Mouse (Mus musculus): ENCODE measurements at regions not wholly inside any gene's neighbourhood (a gene's known extent, or its start where the extent isn't known, plus 50 kb on each side); places are given as distances from the start of the nearest gene placed in this dataset.
"Not testable (repeated sequence)": the region's sequence is repeated elsewhere in the genome, so short reads cannot be mapped to it uniquely, and the experiment has no call there.

- Histone ChIP-seq H3K27me3 (ENCODE audit: control insufficient read depth, insufficient read depth, low read length) (no peaks in the 10 kb centered on the region), H3K4me3 (replicated peaks; ENCODE audit: low read length) (no peak overlapping the region), H3K36me3 (ENCODE audit: control insufficient read depth, insufficient read depth, low read length) (no peaks in the 10 kb centered on the region), H3K4me2 (replicated peaks; ENCODE audit: low read depth, low read length, severe bottlenecking) (no peak overlapping the region), H3K4me1 (ENCODE audit: control insufficient read depth, insufficient read depth, low read length) (no peaks in the 10 kb centered on the region), H3K9me3 (ENCODE audit: control insufficient read depth, low read length) (no peaks in the 10 kb centered on the region), H3K9ac (ENCODE audit: low read depth, low read length, severe bottlenecking) (no peak overlapping the region), H3K27ac (replicated peaks; ENCODE audit: low read depth, low read length) (no peak overlapping the region)
- DNase-seq (ENCODE audit: low spot score) (no peak), ATAC-seq (ENCODE audit: low FRiP score, low read depth) (no peak)
- 18% methylated on average over 7 of the region's 7 CpGs for WGBS
- no peak for TF ChIP-seq POLR2A (IDR thresholded peaks at IDR 0.05; ENCODE audit: borderline replicate concordance, extremely low read depth, insufficient read depth, insufficient read length)
These were observed 59.1 kb downstream of the Zbtb18 start for GRCm38 (mm10) chr1:177501288-177501687.

DNA sequence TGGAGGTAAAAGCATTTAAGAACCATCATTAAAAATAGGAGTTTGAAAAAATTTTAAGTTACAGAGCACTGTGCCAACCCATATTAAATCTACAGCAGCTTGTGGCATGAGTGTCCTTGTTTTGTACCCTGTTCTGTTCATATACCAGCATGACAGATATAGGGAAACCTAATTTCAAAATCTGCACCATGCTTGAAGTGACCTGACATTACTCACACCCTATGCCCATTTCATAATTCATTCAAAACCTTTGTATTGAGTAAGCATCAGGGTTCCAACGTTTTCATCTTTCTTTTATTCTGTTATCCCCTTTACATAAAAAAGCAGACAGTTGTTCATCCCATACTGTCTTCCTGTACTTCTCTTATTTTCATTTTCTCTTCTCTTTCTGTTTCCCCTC is 61.8 kb downstream of the Zbtb18 start:
- no peak for DNase-seq (ENCODE audit: low spot score)
- H3K4me1 ChIP-seq (ENCODE audit: control insufficient read depth, insufficient read depth, low read length) = no peaks in the 10 kb centered on the region

GRCm38 (mm10) chr1:177504743-177505142 is 62.6 kb downstream of the Zbtb18 start:
- ATAC-seq (ENCODE audit: low FRiP score, low read depth) (no peak), DNase-seq (ENCODE audit: low spot score) (no peak)
- Histone ChIP-seq H3K27ac (replicated peaks; ENCODE audit: low read depth, low read length) (no peak overlapping the region), H3K9ac (ENCODE audit: low read depth, low read length, severe bottlenecking) (no peak overlapping the region), H3K36me3 (ENCODE audit: control insufficient read depth, insufficient read depth, low read length) (no peaks in the 10 kb centered on the region), H3K27me3 (ENCODE audit: control insufficient read depth, insufficient read depth, low read length) (no peaks in the 10 kb centered on the region), H3K4me1 (ENCODE audit: control insufficient read depth, insufficient read depth, low read length) (no peaks in the 10 kb centered on the region), H3K9me3 (ENCODE audit: control insufficient read depth, low read length) (no peaks in the 10 kb centered on the region), H3K4me2 (replicated peaks; ENCODE audit: low read depth, low read length, severe bottlenecking) (no peak overlapping the region), H3K4me3 (replicated peaks; ENCODE audit: low read length) (no peak overlapping the region)
- 86% methylated on average over 2 of the region's 2 CpGs for WGBS
- no peak for TF ChIP-seq POLR2A (IDR thresholded peaks at IDR 0.05; ENCODE audit: borderline replicate concordance, extremely low read depth, insufficient read depth, insufficient read length)

More for the DNA sequence above, 61.8 kb downstream of the Zbtb18 start:
- Histone ChIP-seq H3K36me3 (ENCODE audit: control insufficient read depth, insufficient read depth, low read length) (no peaks in the 10 kb centered on the region), H3K4me2 (replicated peaks; ENCODE audit: low read depth, low read length, severe bottlenecking) (no peak overlapping the region), H3K27ac (replicated peaks; ENCODE audit: low read depth, low read length) (no peak overlapping the region), H3K27me3 (ENCODE audit: control insufficient read depth, insufficient read depth, low read length) (no peaks in the 10 kb centered on the region), H3K9me3 (ENCODE audit: control insufficient read depth, low read length) (no peaks in the 10 kb centered on the region), H3K4me3 (replicated peaks; ENCODE audit: low read length) (no peak overlapping the region), H3K9ac (ENCODE audit: low read depth, low read length, severe bottlenecking) (no peak overlapping the region)
- no peak for ATAC-seq (ENCODE audit: low FRiP score, low read depth)
- TF ChIP-seq POLR2A (IDR thresholded peaks at IDR 0.05; ENCODE audit: borderline replicate concordance, extremely low read depth, insufficient read depth, insufficient read length) = no peak
- WGBS = 63% methylated on average over 1 of the region's 1 CpGs

- H3K27ac ChIP-seq (replicated peaks; ENCODE audit: low read depth, low read length); H3K4me1 ChIP-seq (ENCODE audit: control insufficient read depth, insufficient read depth, low read length); ATAC-seq (ENCODE audit: low FRiP score, low read depth); H3K4me3 ChIP-seq (replicated peaks; ENCODE audit: low read length); H3K4me2 ChIP-seq (replicated peaks; ENCODE audit: low read depth, low read length, severe bottlenecking); H3K9me3 ChIP-seq (ENCODE audit: control insufficient read depth, low read length); H3K36me3 ChIP-seq (ENCODE audit: control insufficient read depth, insufficient read depth, low read length); H3K27me3 ChIP-seq (ENCODE audit: control insufficient read depth, insufficient read depth, low read length); H3K9ac ChIP-seq (ENCODE audit: low read depth, low read length, severe bottlenecking); DNase-seq (ENCODE audit: low spot score): not testable (repeated sequence)
- WGBS = 75% methylated on average over 4 of the region's 4 CpGs
These were observed 65.2 kb downstream of the Zbtb18 start for GRCm38 (mm10) chr1:177507398-177507797.

DNA sequence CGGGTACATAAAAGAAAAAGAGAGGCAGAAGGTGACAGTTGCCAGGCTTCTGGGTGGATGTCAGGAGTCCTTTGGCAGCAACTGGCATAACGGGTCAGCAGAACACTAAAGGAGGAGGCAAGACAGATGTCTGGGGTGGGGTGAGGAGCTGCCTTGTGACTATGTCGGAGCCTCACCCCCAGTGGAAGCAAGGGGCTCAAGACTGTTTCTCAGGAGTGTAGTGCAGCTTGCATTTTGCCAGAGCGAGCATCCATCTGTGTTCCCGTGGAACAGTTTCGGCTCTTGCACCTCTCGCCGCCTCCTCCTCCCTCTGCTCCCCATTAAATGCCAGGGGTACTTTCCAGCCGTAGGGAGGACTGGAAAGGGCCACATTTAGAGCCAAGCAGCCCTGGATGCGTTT is 67.6 kb downstream of the Zbtb18 start:
- Histone ChIP-seq H3K36me3 (ENCODE audit: control insufficient read depth, insufficient read depth, low read length) (no peaks in the 10 kb centered on the region), H3K4me2 (replicated peaks; ENCODE audit: low read depth, low read length, severe bottlenecking) (no peak overlapping the region), H3K27me3 (ENCODE audit: control insufficient read depth, insufficient read depth, low read length) (no peaks in the 10 kb centered on the region), H3K9ac (ENCODE audit: low read depth, low read length, severe bottlenecking) (no peak overlapping the region), H3K27ac (replicated peaks; ENCODE audit: low read depth, low read length) (no peak overlapping the region), H3K9me3 (ENCODE audit: control insufficient read depth, low read length) (no peaks in the 10 kb centered on the region), H3K4me3 (replicated peaks; ENCODE audit: low read length) (no peak overlapping the region), H3K4me1 (ENCODE audit: control insufficient read depth, insufficient read depth, low read length) (no peaks in the 10 kb centered on the region)
- WGBS = 67% methylated on average over 10 of the region's 10 CpGs
- no peak for DNase-seq (ENCODE audit: low spot score)
- no peak for TF ChIP-seq POLR2A (IDR thresholded peaks at IDR 0.05; ENCODE audit: borderline replicate concordance, extremely low read depth, insufficient read depth, insufficient read length)
- ATAC-seq (ENCODE audit: low FRiP score, low read depth) = no peak

DNA sequence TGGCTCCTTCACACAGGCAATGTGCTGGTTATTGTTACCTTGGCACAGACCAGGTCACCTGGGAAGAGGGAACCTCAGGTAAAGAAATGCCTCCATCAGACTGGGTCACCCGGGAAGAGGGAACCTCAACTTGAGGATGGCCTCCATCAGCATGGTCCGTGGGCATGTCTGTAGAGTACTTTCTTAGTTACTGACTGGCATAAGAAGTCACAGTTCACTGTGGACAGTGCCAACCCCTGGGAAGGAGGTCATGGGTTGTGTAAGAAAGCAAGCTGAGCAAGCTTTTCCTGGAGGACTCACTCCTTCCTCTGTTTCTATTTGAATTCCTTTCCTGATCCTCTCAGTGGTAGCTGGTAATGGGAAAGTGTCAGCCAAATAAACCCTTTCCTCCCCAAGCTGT is 70.0 kb downstream of the Zbtb18 start:
- TF ChIP-seq POLR2A (IDR thresholded peaks at IDR 0.05; ENCODE audit: borderline replicate concordance, extremely low read depth, insufficient read depth, insufficient read length) = no peak
- H3K27ac ChIP-seq (replicated peaks; ENCODE audit: low read depth, low read length) = no peak overlapping the region
- no peak for ATAC-seq (ENCODE audit: low FRiP score, low read depth)

More for the DNA sequence above, 70.0 kb downstream of the Zbtb18 start:
- no peaks in the 10 kb centered on the region for H3K36me3 ChIP-seq (ENCODE audit: control insufficient read depth, insufficient read depth, low read length)
- no peaks in the 10 kb centered on the region for H3K27me3 ChIP-seq (ENCODE audit: control insufficient read depth, insufficient read depth, low read length)
- no peak overlapping the region for H3K9ac ChIP-seq (ENCODE audit: low read depth, low read length, severe bottlenecking)
- 89% methylated on average over 2 of the region's 2 CpGs for WGBS
- H3K4me3 ChIP-seq (replicated peaks; ENCODE audit: low read length) = no peak overlapping the region
- H3K4me1 ChIP-seq (ENCODE audit: control insufficient read depth, insufficient read depth, low read length) = no peaks in the 10 kb centered on the region
- no peak for DNase-seq (ENCODE audit: low spot score)
- H3K9me3 ChIP-seq (ENCODE audit: control insufficient read depth, low read length) = no peaks in the 10 kb centered on the region
- no peak overlapping the region for H3K4me2 ChIP-seq (replicated peaks; ENCODE audit: low read depth, low read length, severe bottlenecking)
